Mouse (Mus musculus): ENCODE results near the gene 9530053A07Rik. TPM values are rescaled to one million over a fixed set of nuclear protein-coding genes. Genes with fewer than 3 reads are reported as not detected.

Gene 9530053A07Rik
- polyA plus RNA-seq, 3 experiments from 2014 or later, result not detected

Other genes starting within 250 kb of the 9530053A07Rik start
- 1 to 10 TPM; 3.5 to 9.8 (median 7.0) TPM for gene Zfp974, start 200.0 kb upstream of the 9530053A07Rik start, polyA plus RNA-seq (2017; shearing (Covaris generic))
- gene Zfp780b, start 150.3 kb upstream of the 9530053A07Rik start, polyA plus RNA-seq (2017; shearing (Covaris generic)), result 10 to 100 TPM; 31.7 to 39.9 (median 33.7) TPM
- gene Zfp850, start 115.4 kb upstream of the 9530053A07Rik start, polyA plus RNA-seq (2017; shearing (Covaris generic)), result 1 to 10 TPM; 5.0 to 6.4 (median 5.9) TPM
- gene Psmc4, start 79.4 kb upstream of the 9530053A07Rik start, polyA plus RNA-seq (2017; shearing (Covaris generic)), result 100 to 1,000 TPM; 176 to 203 (median 189) TPM
- not detected for gene Fcgbp, start 58.2 kb upstream of the 9530053A07Rik start, polyA plus RNA-seq (2017; shearing (Covaris generic))
- 10 to 100 TPM; 37.8 to 61.3 (median 61.2) TPM for gene Fbl, start 40.2 kb downstream of the 9530053A07Rik start, polyA plus RNA-seq (2017; shearing (Covaris generic))
- gene Dyrk1b, start 50.0 kb downstream of the 9530053A07Rik start, polyA plus RNA-seq (2017; shearing (Covaris generic)), result 1 to 10 TPM in 2 of 3 experiments, under 1 TPM in 1; 0.95 to 1.8 (median 1.3) TPM
- gene Eid2, start 138.4 kb downstream of the 9530053A07Rik start, polyA plus RNA-seq (2017; shearing (Covaris generic)), result under 1 TPM; 0.25 to 0.84 (median 0.81) TPM
- gene Eid2b, start 148.3 kb downstream of the 9530053A07Rik start, polyA plus RNA-seq (2017; shearing (Covaris generic)), result 1 to 10 TPM in 1 of 3 experiments, under 1 TPM in 2; 0.34 to 1.7 (median 0.44) TPM
- not detected for gene Selenov, start 161.7 kb downstream of the 9530053A07Rik start, polyA plus RNA-seq (2017; shearing (Covaris generic))
- gene Dll3, start 172.8 kb downstream of the 9530053A07Rik start, polyA plus RNA-seq (2017; shearing (Covaris generic)), result not detected
- gene Timm50, start 182.6 kb downstream of the 9530053A07Rik start, polyA plus RNA-seq (2017; shearing (Covaris generic)), result 10 to 100 TPM; 27.6 to 39.1 (median 36.4) TPM
- gene Supt5, start 209.3 kb downstream of the 9530053A07Rik start, polyA plus RNA-seq (2017; shearing (Covaris generic)), result 100 to 1,000 TPM in 2 of 3 experiments, 10 to 100 TPM in 1; 95.7 to 122 (median 120) TPM
- 1,000 to 10,000 TPM in 2 of 3 experiments, 100 to 1,000 TPM in 1; 937 to 1,605 (median 1,546) TPM for gene Rps16, start 221.2 kb downstream of the 9530053A07Rik start, polyA plus RNA-seq (2017; shearing (Covaris generic))
- 100 to 1,000 TPM in 1 of 3 experiments, 10 to 100 TPM in 2; 48.5 to 102 (median 74.0) TPM for gene Plekhg2, start 243.1 kb downstream of the 9530053A07Rik start, polyA plus RNA-seq (2017; shearing (Covaris generic))

All from inflammation-experienced regulatory T-cells, adult 6 months (primary cell).